Mouse (Mus musculus) liver, embryonic 11.5 days (tissue): ENCODE measurements around the gene Gm3952. TPM values are rescaled to one million over a fixed set of nuclear protein-coding genes. Genes with fewer than 3 reads are reported as not detected.
A peak's percentile ranks its signal among the peaks of the same experiment; 100 is the strongest.

Source experiments
- ATAC-seq: fragments of 200-750 bp; cut with Nextera tagmentation; replicated peaks from 2 replicates; pipeline ENCODE4 v1.8.0; 2017; ENCODE audit warnings: moderate number of reproducible peaks, mild to moderate bottlenecking, moderate TSS enrichment, moderate library complexity; ENCODE audit not compliant: low FRiP score
- DNase-seq: peaks from one replicate; pipeline ENCODE4 v3.0.0-alpha.2; 2017; ENCODE audit warnings: low spot score
- H3K27ac ChIP-seq: fragments of 300-500 bp; sonication (generic); 2 replicates; pipeline ENCODE4 v1.5.1; 2014; ENCODE audit warnings: mild to moderate bottlenecking, low read depth, low read length, control low read depth
- H3K27me3 ChIP-seq: fragments of 300-500 bp; sonication (generic); replicated peaks from 2 replicates; pipeline ENCODE4 v1.6.1; 2014; ENCODE audit warnings: low read length, mixed read lengths; ENCODE audit not compliant: control insufficient read depth, insufficient read depth
- H3K36me3 ChIP-seq: fragments of 300-500 bp; sonication (generic); 2 replicates; pipeline ENCODE4 v1.6.1; 2014; ENCODE audit warnings: mild to moderate bottlenecking, low read length, moderate library complexity, mixed read lengths; ENCODE audit not compliant: control insufficient read depth, insufficient read depth
- H3K4me1 ChIP-seq: fragments of 300-500 bp; sonication (generic); replicated peaks from 2 replicates; pipeline ENCODE4 v1.6.1; 2014; ENCODE audit warnings: low read length, mixed read lengths; ENCODE audit not compliant: control insufficient read depth, insufficient read depth
- H3K4me2 ChIP-seq: fragments of 300-500 bp; sonication (generic); 2 replicates; pipeline ENCODE4 v1.6.1; 2014; ENCODE audit warnings: mild to moderate bottlenecking, control low read depth, moderate library complexity
- H3K4me3 ChIP-seq: fragments of 300-500 bp; sonication (generic); 2 replicates; pipeline ENCODE4 v1.5.1; 2014; ENCODE audit warnings: low read depth, low read length, control low read depth
- H3K9ac ChIP-seq: fragments of 300-500 bp; sonication (generic); 2 replicates; pipeline ENCODE4 v1.6.1; 2014; ENCODE audit warnings: low read depth, low read length, control low read depth
- H3K9me3 ChIP-seq: fragments of 300-500 bp; sonication (generic); 2 replicates; pipeline ENCODE4 v1.6.1; 2016; ENCODE audit warnings: low read length, inconsistent platforms, mixed read lengths; ENCODE audit not compliant: control insufficient read depth
- WGBS: fragments of 180-500 bp; shearing (Covaris S2); extraction: QIAGEN DNeasy Blood & Tissue Kit; methylation state at CpG from one replicate; pipeline ENCODE4 v1.1.7; 2014; 5-methylcytosine and 5-hydroxymethylcytosine counted together
- polyA plus RNA-seq: library from polyadenylated mRNA; unstranded; fragments of >200 nt; fragmentation: Nextera tagmentation; extraction: Ambion mirVana; gene quantifications from 2 replicates; pipeline ENCODE4 v1.2.1, GENCODE M21; 2014

The Gm3952 gene
- polyA plus RNA-seq, 1 experiment from 2014 or later, result not detected

DNA sequence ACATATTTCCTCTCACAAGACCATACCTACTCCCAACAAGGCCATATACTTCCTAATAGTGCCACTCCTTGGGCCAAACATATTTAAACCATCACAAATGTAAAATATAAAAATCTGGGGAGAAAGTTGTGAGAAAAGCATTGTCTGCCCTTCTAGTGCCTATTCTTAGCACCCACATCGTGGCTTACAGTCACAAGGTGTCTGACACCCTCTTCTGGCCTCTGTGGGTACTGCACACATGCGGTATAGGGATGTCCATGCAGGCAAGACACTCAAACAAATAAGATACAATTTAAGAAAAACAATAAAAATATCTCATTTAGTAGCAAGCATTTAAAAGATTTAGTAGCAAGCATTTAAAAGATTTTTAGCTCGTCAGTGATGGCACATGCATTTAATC, 89.2 kb downstream of the Gm3952 start:
- peak; percentile 60 for DNase-seq
- WGBS, result 48% methylated on average over 3 of the region's 3 CpGs
- Histone ChIP-seq H3K9me3 (no peaks in the 10 kb centered on the region), H3K4me3 (no peak overlapping the region), H3K9ac (no peak overlapping the region), H3K27me3 (no peaks in the 10 kb centered on the region), H3K4me1 (no peaks in the 10 kb centered on the region), H3K27ac (no peak overlapping the region), H3K36me3 (peaks cover 31% of the 10 kb centered on the region), H3K4me2 (no peak overlapping the region)
- ATAC-seq, result peak; percentile 74

DNA sequence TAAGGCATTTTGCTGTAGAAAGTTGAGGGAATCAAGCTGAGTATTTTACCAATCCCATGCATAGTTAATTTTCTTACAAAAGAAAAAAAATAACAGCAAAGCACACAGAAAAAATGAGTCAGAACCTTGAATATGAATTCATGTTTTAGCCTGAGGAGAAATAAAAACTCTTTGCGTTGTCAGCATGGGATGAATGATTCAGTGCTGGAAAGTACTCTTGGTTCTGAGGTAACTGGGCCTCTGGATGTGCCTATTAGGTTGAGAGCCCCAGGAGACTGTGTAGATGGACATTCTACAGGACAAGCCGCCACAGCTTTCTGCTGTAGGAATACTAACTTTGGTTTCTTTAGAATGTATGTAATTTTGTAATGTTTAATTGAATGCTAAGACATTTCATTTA, 93.7 kb downstream of the Gm3952 start:
- no peak overlapping the region for H3K9ac ChIP-seq
- H3K4me1 ChIP-seq, result peaks cover 8% of the 10 kb centered on the region; the same call in 1 of the 2 replicates
- no peaks in the 10 kb centered on the region for H3K27me3 ChIP-seq
- no peak for ATAC-seq
- no peak for DNase-seq
- no peak overlapping the region for H3K4me3 ChIP-seq
- no peaks in the 10 kb centered on the region for H3K9me3 ChIP-seq
- H3K4me2 ChIP-seq, result no peak overlapping the region
- peaks cover 5% of the 10 kb centered on the region; the same call in 1 of the 2 replicates for H3K36me3 ChIP-seq
- H3K27ac ChIP-seq, result no peak overlapping the region
- WGBS, result 93% methylated on average over 2 of the region's 2 CpGs

DNA sequence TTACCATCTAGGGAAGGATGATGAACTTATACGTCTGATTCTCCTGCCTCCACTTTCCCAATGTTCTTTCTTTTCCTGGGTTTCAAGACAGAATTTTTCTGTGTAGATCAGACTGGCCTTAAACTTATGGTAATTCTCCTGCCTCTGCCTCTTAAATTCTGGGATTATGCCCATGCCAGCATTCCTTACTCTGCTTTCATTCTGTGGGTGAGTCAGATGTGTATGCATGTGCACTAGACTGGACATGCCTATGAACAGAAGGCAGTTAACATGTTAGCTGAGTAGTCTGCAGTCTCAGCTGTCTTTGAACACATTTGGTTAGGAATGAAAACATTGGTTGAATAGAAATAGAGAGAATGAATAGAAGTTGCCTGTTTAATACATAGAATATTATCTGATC, 94.1 kb downstream of the Gm3952 start:
- Histone ChIP-seq H3K9me3 (no peaks in the 10 kb centered on the region), H3K9ac (no peak overlapping the region), H3K36me3 (peaks cover 7% of the 10 kb centered on the region; the same call in 1 of the 2 replicates), H3K4me3 (no peak overlapping the region), H3K4me1 (peaks cover 10% of the 10 kb centered on the region), H3K27ac (no peak overlapping the region), H3K27me3 (no peaks in the 10 kb centered on the region), H3K4me2 (no peak overlapping the region)
- DNase-seq (no peak), ATAC-seq (no peak)
- WGBS, result 85% methylated on average over 1 of the region's 1 CpGs

DNA sequence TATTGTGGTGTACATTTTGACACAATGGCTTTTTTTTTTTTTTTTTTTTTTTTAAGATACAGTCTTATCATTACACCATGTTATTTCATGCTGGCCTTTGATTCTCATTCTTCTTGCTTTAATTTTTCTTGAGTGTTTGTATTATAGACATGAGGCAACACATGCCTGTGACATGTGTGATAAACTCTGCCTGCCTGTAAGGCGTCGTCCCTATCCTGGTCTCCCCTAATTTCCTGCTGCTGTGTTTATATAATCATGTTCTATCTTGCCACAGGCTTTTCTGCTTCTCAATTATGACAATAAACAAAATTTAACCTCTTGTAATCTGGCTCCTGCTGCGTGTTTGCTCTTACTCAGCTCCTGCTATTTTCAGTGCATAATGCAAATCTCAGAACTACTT, 100.5 kb downstream of the Gm3952 start:
- Histone ChIP-seq H3K4me3 (no peak overlapping the region), H3K36me3 (peaks cover 2% of the 10 kb centered on the region; the same call in 1 of the 2 replicates), H3K27ac (no peak overlapping the region), H3K4me1 (peaks cover 39% of the 10 kb centered on the region), H3K9me3 (no peaks in the 10 kb centered on the region), H3K27me3 (no peaks in the 10 kb centered on the region), H3K9ac (no peak overlapping the region), H3K4me2 (no peak overlapping the region)
- DNase-seq (no peak), ATAC-seq (no peak; the same call in 1 of the 2 replicates)
- 56% methylated on average over 3 of the region's 3 CpGs for WGBS

DNA sequence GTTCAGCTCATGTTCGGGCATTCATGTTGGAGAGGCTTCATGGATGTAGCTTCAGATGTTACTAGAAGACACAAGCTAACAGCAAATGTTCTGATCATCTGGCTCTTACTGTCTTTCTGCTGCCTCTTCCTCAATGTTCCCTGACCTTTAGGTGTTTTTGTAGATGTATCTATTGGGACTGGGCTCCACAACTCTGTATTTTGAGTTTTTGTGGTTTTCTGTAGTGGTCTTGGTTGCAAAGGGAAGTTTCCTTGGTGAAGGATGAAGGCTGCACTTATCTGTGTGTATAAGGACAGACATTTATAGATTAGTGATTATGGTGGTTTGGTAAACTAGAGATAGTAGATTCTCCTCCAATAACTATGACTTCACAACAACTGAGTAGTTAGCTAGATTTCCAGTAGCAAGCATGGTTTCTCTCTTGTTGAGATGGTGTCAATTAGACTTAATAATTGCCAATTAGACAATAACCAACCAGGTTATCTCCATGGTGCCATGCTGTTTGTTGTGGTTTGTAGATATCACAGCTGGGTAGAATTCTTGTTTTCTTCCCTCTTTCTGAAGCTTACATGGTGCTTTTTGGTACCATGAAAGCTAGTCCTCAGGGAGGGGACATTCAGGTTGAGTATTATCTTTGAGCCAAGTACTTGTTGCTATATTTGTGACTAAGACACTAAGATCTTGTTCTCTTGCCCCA, 101.6 kb downstream of the Gm3952 start:
- no peaks in the 10 kb centered on the region for H3K9me3 ChIP-seq
- peak; percentile 53; the same call in 1 of the 2 replicates for ATAC-seq
- no peak overlapping the region for H3K4me3 ChIP-seq
- H3K4me1 ChIP-seq, result peaks cover 40% of the 10 kb centered on the region
- peak overlapping the region; percentile 58; the same call in 1 of the 2 replicates for H3K27ac ChIP-seq
- H3K9ac ChIP-seq, result no peak overlapping the region
- H3K4me2 ChIP-seq, result peak overlapping the region; percentile 49
- H3K36me3 ChIP-seq, result peaks cover 2% of the 10 kb centered on the region; the same call in 1 of the 2 replicates
- 71% methylated on average over 1 of the region's 1 CpGs for WGBS
- DNase-seq, result no peak
- no peaks in the 10 kb centered on the region for H3K27me3 ChIP-seq

Other genes starting within 250 kb of the Gm3952 start
- 194 and 220 TPM in 2 replicates for gene Itgb1, start 113.0 kb downstream of the Gm3952 start, polyA plus RNA-seq